Mouse (Mus musculus) urinary bladder, postnatal 25 days (tissue): ENCODE results near the gene Erc1.

Experiments
- DNase-seq: peaks from one replicate; pipeline ENCODE4 v3.0.0; 2022; ENCODE audit warnings: low spot score

Gene Erc1

GRCm38 (mm10) chr6:119803239-119803638, 44.7 kb downstream of the Erc1 start:
- no peak for DNase-seq

DNA sequence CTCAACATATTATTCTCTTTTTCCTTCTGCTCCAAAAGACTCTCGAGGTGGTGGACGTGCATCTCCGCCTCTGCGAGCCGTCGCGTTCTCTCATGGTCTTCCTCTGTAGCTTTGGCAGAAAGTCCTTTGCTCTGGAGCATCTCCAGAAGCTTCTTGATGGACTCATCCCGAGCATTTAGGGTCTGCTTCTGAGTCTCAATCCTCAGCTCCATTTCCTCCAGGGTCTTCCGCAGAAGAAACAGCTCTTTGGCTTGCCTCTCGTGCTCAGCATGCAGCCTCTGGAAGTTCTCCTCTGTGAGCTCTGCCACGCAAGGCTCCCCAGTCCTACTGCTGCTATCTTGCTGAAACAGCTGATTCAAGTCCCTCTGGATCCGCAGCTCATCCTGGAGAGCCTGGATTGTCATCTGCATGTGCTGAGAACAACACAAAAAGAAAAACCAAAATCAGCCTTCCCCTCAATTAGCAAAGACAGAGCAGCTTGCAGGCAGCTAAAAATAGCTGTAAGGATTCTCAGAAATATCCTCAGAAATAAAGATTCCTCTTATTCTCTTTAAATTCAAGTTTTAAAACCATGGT, 51.0 kb downstream of the Erc1 start:
- DNase-seq: no peak

- DNase-seq: no peak
Measured at GRCm38 (mm10) chr6:119796291-119796690, 51.7 kb downstream of the Erc1 start.

- peak; percentile 20 for DNase-seq
Measured at GRCm38 (mm10) chr6:119792562-119792961, 55.4 kb downstream of the Erc1 start.

GRCm38 (mm10) chr6:119782416-119782815, 65.6 kb downstream of the Erc1 start:
- peak; percentile 5 for DNase-seq

DNA sequence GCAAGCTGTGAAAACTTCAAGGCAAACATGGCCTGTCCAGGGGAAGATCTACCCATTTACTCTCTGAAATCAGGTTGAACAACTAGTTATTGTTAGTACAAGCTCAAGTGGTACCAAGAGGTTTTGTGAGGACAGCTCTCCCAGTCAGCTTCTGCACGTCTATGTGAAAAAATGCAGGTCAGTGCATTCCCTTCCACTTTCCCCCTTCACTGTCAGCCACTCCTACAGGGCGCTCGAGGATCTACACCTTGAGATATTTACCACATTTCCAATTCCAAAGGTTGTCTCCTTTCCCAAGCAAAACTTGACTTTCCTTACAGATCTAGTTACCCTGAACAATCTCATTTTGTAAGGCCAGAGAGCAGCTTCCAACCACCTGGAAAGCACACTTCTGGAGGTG, 66.9 kb downstream of the Erc1 start:
- no peak for DNase-seq

GRCm38 (mm10) chr6:119768778-119769177, 79.2 kb downstream of the Erc1 start:
- DNase-seq: no peak

DNA sequence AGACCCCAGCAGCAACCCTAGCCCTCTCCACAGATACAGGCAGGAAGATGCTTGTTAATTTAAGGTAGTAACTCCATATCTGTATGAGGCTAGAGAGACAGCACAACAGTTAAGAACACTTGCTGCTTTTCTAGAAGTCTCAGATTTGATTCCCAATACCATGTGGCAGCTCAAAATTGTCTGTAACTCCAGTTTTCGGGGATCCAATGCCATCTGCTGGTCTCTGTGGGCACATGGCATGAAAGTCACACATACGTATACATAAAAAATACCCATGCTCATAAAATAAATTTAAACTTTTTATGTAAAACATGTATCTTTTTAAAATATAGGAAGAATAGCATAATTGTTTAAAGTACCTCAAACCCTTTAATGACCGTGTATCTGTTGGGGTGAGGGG, 83.6 kb downstream of the Erc1 start:
- DNase-seq: no peak

- no peak for DNase-seq
Measured at GRCm38 (mm10) chr6:119759866-119760265, 88.1 kb downstream of the Erc1 start.

- DNase-seq: no peak
Measured at GRCm38 (mm10) chr6:119758490-119758889, 89.5 kb downstream of the Erc1 start.

- no peak for DNase-seq
Measured at GRCm38 (mm10) chr6:119757796-119758195, 90.2 kb downstream of the Erc1 start.

DNA sequence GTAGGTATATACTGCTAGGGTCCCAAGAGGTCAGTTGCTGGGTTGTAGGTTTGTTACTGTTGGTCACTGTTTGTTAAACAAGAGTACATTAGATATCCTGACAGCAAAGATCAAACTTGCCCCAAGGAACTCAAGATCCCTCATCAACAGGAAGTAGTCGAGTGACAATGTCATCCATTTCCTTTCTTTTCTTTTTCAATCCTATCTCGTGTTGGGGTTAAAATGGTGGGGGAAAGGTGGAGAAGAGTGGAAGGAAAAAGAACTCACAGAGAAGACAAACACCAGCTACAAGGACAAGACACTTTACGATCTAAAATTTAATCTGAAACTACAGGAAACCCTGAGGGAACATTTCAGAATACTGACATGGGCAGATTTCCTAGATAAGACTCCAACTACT, 92.1 kb downstream of the Erc1 start:
- no peak for DNase-seq

- no peak for DNase-seq
Measured at GRCm38 (mm10) chr6:119749093-119749635, 98.8 kb downstream of the Erc1 start.

- no peak for DNase-seq
Measured at GRCm38 (mm10) chr6:119741861-119742260, 106.1 kb downstream of the Erc1 start.

- no peak for DNase-seq
Measured at GRCm38 (mm10) chr6:119740541-119740940, 107.4 kb downstream of the Erc1 start.

DNA sequence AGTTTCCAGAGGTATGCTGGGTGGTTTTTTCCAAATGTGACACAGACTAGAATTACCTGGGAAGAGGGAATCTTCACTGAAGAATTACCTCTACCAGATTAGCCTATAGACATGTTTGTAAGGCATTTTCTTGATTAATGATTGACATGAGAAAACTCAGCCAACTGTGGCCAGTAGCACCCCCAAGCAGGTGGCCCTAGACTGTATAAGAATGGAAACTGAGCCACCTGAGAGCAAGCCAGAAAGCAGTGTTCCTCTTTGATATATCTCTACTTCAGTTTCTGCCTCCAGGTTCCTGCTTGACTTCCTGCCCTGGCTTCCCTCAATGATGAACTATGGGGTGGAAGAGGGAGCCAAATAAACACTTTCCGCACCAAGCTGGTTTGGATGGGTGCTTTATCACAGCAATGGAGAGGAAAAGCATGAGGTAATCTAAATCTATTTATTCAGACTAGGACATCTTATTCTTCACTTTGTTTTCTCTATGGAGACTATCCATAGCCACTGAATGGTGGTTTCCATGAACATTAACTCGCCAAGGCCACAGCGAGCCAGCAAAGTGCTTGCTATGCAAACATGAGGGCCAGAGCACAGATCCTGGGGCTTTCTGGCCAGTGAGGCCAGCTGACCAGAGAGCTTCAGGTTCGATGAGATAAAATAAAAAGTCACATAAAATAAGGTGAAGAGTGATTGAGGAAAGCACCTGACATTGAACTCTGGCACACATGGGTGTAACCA, 109.2 kb downstream of the Erc1 start:
- DNase-seq: no peak

- DNase-seq: no peak
Measured at GRCm38 (mm10) chr6:119737716-119738115, 110.3 kb downstream of the Erc1 start.

DNA sequence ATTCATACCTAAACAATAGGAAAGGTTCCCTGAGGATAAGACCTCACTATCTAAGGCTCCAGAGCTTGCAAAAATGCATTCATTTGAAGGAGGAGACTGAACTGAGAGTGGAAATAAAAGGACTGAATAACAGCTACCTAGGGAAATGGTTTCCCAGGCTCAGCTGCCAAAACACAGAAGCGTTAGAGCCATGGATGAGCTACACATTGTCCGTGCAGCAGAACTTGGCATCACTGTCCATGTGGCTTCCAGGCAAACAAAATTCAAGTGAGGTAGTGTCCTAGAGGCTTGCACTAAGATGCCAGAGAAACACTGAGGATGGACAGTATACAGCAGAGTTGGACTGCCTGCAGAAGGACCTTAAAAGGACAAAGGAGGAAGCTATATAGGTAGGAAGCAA, 112.0 kb downstream of the Erc1 start:
- DNase-seq: no peak

DNA sequence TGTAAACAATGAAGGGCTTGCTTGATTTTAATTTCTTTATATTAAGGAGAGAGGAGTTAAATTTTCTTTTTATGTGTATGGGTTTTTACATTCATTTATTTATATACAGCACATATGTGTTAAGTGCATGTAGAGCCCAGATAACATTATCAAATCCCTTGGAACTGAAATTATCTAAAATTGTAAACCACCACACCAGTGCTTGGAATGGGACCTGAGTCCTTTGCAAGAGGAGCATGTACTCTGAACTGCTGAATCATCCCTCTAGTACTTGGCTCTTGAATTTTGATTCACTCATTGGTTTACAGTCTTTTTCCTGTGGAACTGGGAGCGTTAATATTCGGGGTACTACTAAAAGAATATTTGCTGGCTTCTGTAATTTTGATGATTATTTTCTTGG, 116.8 kb downstream of the Erc1 start:
- no peak for DNase-seq

GRCm38 (mm10) chr6:119715234-119715633, 132.7 kb downstream of the Erc1 start:
- no peak for DNase-seq

DNA sequence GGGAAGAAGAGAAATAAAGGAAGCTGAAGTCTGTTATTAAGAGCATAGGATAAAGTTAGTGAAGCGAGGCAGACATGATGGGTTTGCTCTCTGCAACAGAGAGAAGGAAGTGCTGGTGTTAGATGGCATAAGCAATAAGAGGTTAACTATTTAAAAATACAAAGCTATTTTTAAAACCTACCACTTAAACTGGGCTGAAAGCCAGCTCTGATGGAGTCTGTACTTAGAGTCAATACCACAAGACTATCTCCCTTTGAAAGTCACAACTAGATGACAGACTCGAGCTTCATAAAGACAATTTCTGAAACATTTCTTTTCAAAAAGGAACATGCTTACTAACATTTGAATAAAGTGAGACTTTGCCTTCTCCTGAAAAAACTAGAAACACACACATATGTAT, 134.0 kb downstream of the Erc1 start:
- no peak for DNase-seq

GRCm38 (mm10) chr6:119712486-119712885, 135.5 kb downstream of the Erc1 start:
- DNase-seq: no peak

- DNase-seq: no peak
Measured at GRCm38 (mm10) chr6:119711649-119712305, 136.2 kb downstream of the Erc1 start.
